ENCODE assay signal across 12 mouse cellular contexts in genomic region chr15:85707017-85707416, GRCm38 (mm10). TPM values are rescaled to one million over a fixed set of nuclear protein-coding genes. Genes with fewer than 3 reads are reported as not detected.
DNase-seq lines count a peak whose midpoint lies in the region; ATAC-seq and TF ChIP-seq lines count a peak whose summit lies in the region.
"Had no signal": no experiment of that assay in that cellular context is flagged by ENCODE, and none has a peak within 500 bp of the region (broad histone marks: within the 10 kb centered on the region; RNA-seq: fewer than 3 reads in every experiment).

No protein-coding gene starts in this region.

- TF ChIP-seq EP300 in lung, postnatal 0 days (IDR thresholded peaks at IDR 0.05) = no peak

- intact Hi-C loops in gastrocnemius, postnatal 14 days (cut with DNase I; ENCODE audit: low total_unique reads) = no loop called here

- H3K27me3 ChIP-seq in hindbrain, embryonic 12.5 days = peaks cover 13% of the 10 kb centered on the region
- H3K27me3 ChIP-seq in hindbrain, embryonic 16.5 days (replicated peaks; ENCODE audit: control insufficient read depth, insufficient read depth, low read length) = no peaks in the 10 kb centered on the region
- H3K27me3 ChIP-seq in lung, postnatal 0 days (replicated peaks; ENCODE audit: insufficient read depth, low read length) = no peaks in the 10 kb centered on the region
- no peaks in the 10 kb centered on the region for H3K27me3 ChIP-seq in neural tube, embryonic 15.5 days (replicated peaks)

- 95% methylated on average over 11 of the region's 11 CpGs for WGBS in hindbrain, embryonic 12.5 days
- 84% methylated on average over 11 of the region's 11 CpGs for WGBS in hindbrain, embryonic 16.5 days
- 83% methylated on average over 11 of the region's 11 CpGs for WGBS in lung, adult 2 months
- WGBS in lung, postnatal 0 days = 92% methylated on average over 11 of the region's 11 CpGs
- WGBS in neural tube, embryonic 15.5 days = 89% methylated on average over 11 of the region's 11 CpGs

- 0 out of 2 replicates have a peak overlapping the region, but pooled peaks have one; percentile 17 for H3K27ac ChIP-seq in hindbrain, embryonic 12.5 days
- no peak overlapping the region for H3K27ac ChIP-seq in hindbrain, embryonic 16.5 days (ENCODE audit: low read depth, low read length)
- H3K27ac ChIP-seq in lung, postnatal 0 days (ENCODE audit: low read length) = no peak overlapping the region
- H3K27ac ChIP-seq in neural tube, embryonic 15.5 days (replicated peaks) = peak overlapping the region; percentile 46
- H3K27ac ChIP-seq: heart, embryonic 13.5 days; midbrain, embryonic 15.5 days had no signal

- no peak overlapping the region for H3K4me3 ChIP-seq in hindbrain, embryonic 12.5 days
- no peak overlapping the region for H3K4me3 ChIP-seq in hindbrain, embryonic 16.5 days (ENCODE audit: low read length)
- H3K4me3 ChIP-seq in lung, adult 2 months (replicated peaks; ENCODE audit: extremely low read depth, low read depth, low read length) = no peak overlapping the region
- H3K4me3 ChIP-seq in lung, postnatal 0 days (ENCODE audit: low read depth, low read length) = no peak overlapping the region
- H3K4me3 ChIP-seq in neural tube, embryonic 15.5 days (replicated peaks) = no peak overlapping the region
- H3K4me3 ChIP-seq: heart, embryonic 13.5 days; midbrain, embryonic 15.5 days had no signal

- H3K9me3 ChIP-seq in hindbrain, embryonic 12.5 days (replicated peaks) = no peaks in the 10 kb centered on the region
- H3K9me3 ChIP-seq in hindbrain, embryonic 16.5 days (ENCODE audit: control insufficient read depth, low read length) = no peaks in the 10 kb centered on the region
- no peaks in the 10 kb centered on the region for H3K9me3 ChIP-seq in lung, postnatal 0 days (ENCODE audit: low read length)
- no peaks in the 10 kb centered on the region for H3K9me3 ChIP-seq in neural tube, embryonic 15.5 days (replicated peaks)
- H3K9me3 ChIP-seq: heart, embryonic 13.5 days; midbrain, embryonic 15.5 days had no signal

- no peak for ATAC-seq in hindbrain, embryonic 12.5 days (ENCODE audit: low FRiP score)
- no peak for ATAC-seq in hindbrain, embryonic 16.5 days
- no peak for ATAC-seq in lung, postnatal 0 days
- ATAC-seq in neural tube, embryonic 15.5 days (ENCODE audit: low FRiP score) = no peak
- ATAC-seq: midbrain, embryonic 15.5 days had no signal

- no peak for TF ChIP-seq POLR2A in lung, adult 2 months (IDR thresholded peaks at IDR 0.05; ENCODE audit: borderline replicate concordance, extremely low read depth, low read depth, low read length)

- DNase-seq in lung, adult 2 months = peak; percentile 9
- no peak for DNase-seq in lung, postnatal 0 days (ENCODE audit: low spot score)
- peak; percentile 56 for DNase-seq in cerebellum, adult 9-10 months
- no peak for DNase-seq in testis, postnatal 14 days (ENCODE audit: low spot score)
- no peak for DNase-seq in gastrocnemius, postnatal 14 days
- DNase-seq: liver had no signal

- peaks cover 50% of the 10 kb centered on the region for H3K36me3 ChIP-seq in hindbrain, embryonic 12.5 days
- peaks cover 28% of the 10 kb centered on the region for H3K36me3 ChIP-seq in hindbrain, embryonic 16.5 days (ENCODE audit: control insufficient read depth, insufficient read depth, low read length)
- H3K36me3 ChIP-seq in lung, postnatal 0 days (ENCODE audit: insufficient read depth, low read length) = peaks cover 16% of the 10 kb centered on the region
- H3K36me3 ChIP-seq in neural tube, embryonic 15.5 days = peaks cover 48% of the 10 kb centered on the region

- TF ChIP-seq CTCF in lung, adult 2 months (IDR thresholded peaks at IDR 0.05; ENCODE audit: insufficient read depth, low read length) = no peak
- TF ChIP-seq CTCF in lung, postnatal 0 days (IDR thresholded peaks at IDR 0.05) = no peak

- H3K9ac ChIP-seq in hindbrain, embryonic 12.5 days = no peak overlapping the region
- no peak overlapping the region for H3K9ac ChIP-seq in hindbrain, embryonic 16.5 days (ENCODE audit: low read depth, low read length)
- H3K9ac ChIP-seq in lung, postnatal 0 days (replicated peaks; ENCODE audit: low read depth) = no peak overlapping the region
- H3K9ac ChIP-seq in neural tube, embryonic 15.5 days (replicated peaks) = no peak overlapping the region
- H3K9ac ChIP-seq: heart, embryonic 13.5 days; midbrain, embryonic 15.5 days had no signal

- no peak overlapping the region for H3K4me2 ChIP-seq in hindbrain, embryonic 12.5 days (replicated peaks)
- H3K4me2 ChIP-seq in hindbrain, embryonic 16.5 days (ENCODE audit: low read length) = no peak overlapping the region
- no peak overlapping the region for H3K4me2 ChIP-seq in lung, postnatal 0 days (replicated peaks; ENCODE audit: low read depth, low read length)
- H3K4me2 ChIP-seq in neural tube, embryonic 15.5 days = no peak overlapping the region
- H3K4me2 ChIP-seq: heart, embryonic 13.5 days; midbrain, embryonic 15.5 days had no signal

- H3K4me1 ChIP-seq in hindbrain, embryonic 12.5 days = peaks cover 21% of the 10 kb centered on the region
- peaks cover 27% of the 10 kb centered on the region for H3K4me1 ChIP-seq in hindbrain, embryonic 16.5 days (ENCODE audit: control insufficient read depth, insufficient read depth, low read depth, low read length)
- peaks cover 44% of the 10 kb centered on the region for H3K4me1 ChIP-seq in lung, adult 2 months (ENCODE audit: control insufficient read depth, insufficient read depth, low read length)
- H3K4me1 ChIP-seq in lung, postnatal 0 days (ENCODE audit: insufficient read depth, low read depth, low read length) = 0 out of 2 replicates have a peak, but pooled peaks cover 8% of the 10 kb centered on the region
- peaks cover 49% of the 10 kb centered on the region for H3K4me1 ChIP-seq in neural tube, embryonic 15.5 days

RNA-seq across cellular contexts. Expression of gene Ppara, which starts 27.8 kb away (rescaled TPM):
- 1.0 and 1.1 TPM in 2 replicates for polyA plus RNA-seq in hindbrain, embryonic 12.5 days (2016; fragmentation: Nextera tagmentation; extraction: Ambion mirVana)
- polyA plus RNA-seq in hindbrain, embryonic 16.5 days (2015; fragmentation: Nextera tagmentation; extraction: Ambion mirVana) = 2.7 and 2.9 TPM in 2 replicates
- polyA plus RNA-seq in lung, adult 2 months (2012; rRNA removed) = 2.2 and 2.3 TPM in 2 replicates
- 5.1 and 5.2 TPM in 2 replicates for polyA plus RNA-seq in lung, postnatal 0 days (2015; fragmentation: Nextera tagmentation; extraction: Ambion mirVana)
- 1.5 and 2.0 TPM in 2 replicates for polyA plus RNA-seq in neural tube, embryonic 15.5 days (2015; fragmentation: Nextera tagmentation; extraction: Ambion mirVana)
- total RNA-seq in gastrocnemius, postnatal 14 days (2021) = 10 to 100 TPM in 1 of 2 experiments, 1 to 10 TPM in 1; 6.3 to 16.3 TPM
- total RNA-seq: neutrophil, adult 5-6 weeks had no signal

Comparison
In these comparisons a context has a peak if more than half of its experiments do, and no peak if none do; other contexts are left out.
1. H3K27ac ChIP-seq: peak in hindbrain, embryonic 12.5 days (single experiment) and neural tube, embryonic 15.5 days (single experiment); none in hindbrain, embryonic 16.5 days (single experiment) and lung, postnatal 0 days (single experiment).
2. DNase-seq: peak in lung, adult 2 months (single experiment) and cerebellum, adult 9-10 months (single experiment); none in lung, postnatal 0 days (single experiment), testis, postnatal 14 days (single experiment) and gastrocnemius, postnatal 14 days (single experiment).